Mouse (Mus musculus) CD4-positive, CD25-positive, alpha-beta regulatory T cell, adult 4 months (primary cell): Measurements from ENCODE around the gene Ggps1. TPM values are rescaled to one million over a fixed set of nuclear protein-coding genes. Genes with fewer than 3 reads are reported as not detected.
A peak's percentile ranks its signal among the peaks of the same experiment; 100 is the strongest.
"Not testable (repeated sequence)": the region's sequence is repeated elsewhere in the genome, so short reads cannot be mapped to it uniquely, and the experiment has no call there.

Source experiments
- ATAC-seq: one replicate; pipeline ENCODE4 v1.8.0; 2017
- polyA plus RNA-seq, 2 experiments: library from polyadenylated mRNA; unstranded; fragments of 100-300 nt; shearing (Covaris generic); gene quantifications; one replicate each; pipeline ENCODE4 v1.2.1; 2017

Gene Ggps1
- polyA plus RNA-seq, 2 experiments from 2014 or later: 98.0 to 105 TPM

- ATAC-seq: no peak
Observed at GRCm38 (mm10) chr13:14035875-14036630, 27.2 kb downstream of the Ggps1 start.

- not testable (repeated sequence) for ATAC-seq
Observed at GRCm38 (mm10) chr13:14035352-14035751, 27.9 kb downstream of the Ggps1 start.

GRCm38 (mm10) chr13:14034073-14034348 is 29.3 kb downstream of the Ggps1 start:
- ATAC-seq: no peak

GRCm38 (mm10) chr13:14033309-14034072 is 29.8 kb downstream of the Ggps1 start:
- ATAC-seq: no peak

- ATAC-seq: no peak
Observed at GRCm38 (mm10) chr13:14026154-14026820, 37.0 kb downstream of the Ggps1 start.

- no peak for ATAC-seq
Observed at GRCm38 (mm10) chr13:14025554-14025953, 37.7 kb downstream of the Ggps1 start.

GRCm38 (mm10) chr13:14021417-14021816 is 41.9 kb downstream of the Ggps1 start:
- ATAC-seq: not testable (repeated sequence)

- no peak for ATAC-seq
Observed at GRCm38 (mm10) chr13:14018852-14019251, 44.4 kb downstream of the Ggps1 start.

- no peak for ATAC-seq
Observed at GRCm38 (mm10) chr13:14018283-14018682, 45.0 kb downstream of the Ggps1 start.

GRCm38 (mm10) chr13:14015609-14016008 is 47.7 kb downstream of the Ggps1 start:
- no peak for ATAC-seq

DNA sequence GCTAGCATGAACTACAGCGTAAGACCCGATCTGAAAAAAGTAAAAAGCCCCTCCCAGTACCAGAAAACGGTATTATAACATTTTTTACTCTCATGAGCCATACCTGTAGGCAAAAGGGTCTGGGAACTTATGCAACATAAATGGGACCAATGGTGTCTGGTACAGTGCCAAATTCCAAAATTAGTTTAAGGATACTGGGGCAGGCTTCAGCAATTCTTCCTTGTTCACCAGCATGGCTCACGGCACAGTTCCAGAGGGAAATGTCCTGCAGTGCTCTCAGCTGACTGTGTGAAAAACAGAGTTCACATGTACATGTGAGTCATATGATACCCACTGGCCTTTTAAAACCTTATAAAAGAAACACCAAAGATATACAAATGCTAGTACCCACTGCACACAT is 48.7 kb downstream of the Ggps1 start:
- ATAC-seq: no peak

DNA sequence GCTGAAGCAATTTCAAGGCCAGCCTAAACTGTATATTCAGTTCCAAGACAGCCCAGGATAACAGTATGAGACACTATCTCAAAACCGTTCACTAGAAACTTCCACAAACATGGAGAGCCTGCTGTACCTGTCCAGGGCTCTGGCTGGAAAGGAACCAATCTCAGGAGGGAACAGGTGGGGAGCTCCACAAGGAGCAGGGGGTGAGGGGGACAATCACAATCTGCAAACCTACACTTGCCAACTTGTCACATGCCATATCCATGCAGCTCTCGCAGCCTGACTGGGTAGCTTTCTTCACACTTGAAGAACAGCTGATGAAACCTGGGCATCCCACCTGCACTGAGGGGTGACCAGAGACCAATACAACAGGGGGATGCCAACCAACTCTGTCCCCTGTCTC is 49.3 kb downstream of the Ggps1 start:
- no peak for ATAC-seq

- ATAC-seq: peak; percentile 94
Observed at GRCm38 (mm10) chr13:14011454-14011995, 51.8 kb downstream of the Ggps1 start.

DNA sequence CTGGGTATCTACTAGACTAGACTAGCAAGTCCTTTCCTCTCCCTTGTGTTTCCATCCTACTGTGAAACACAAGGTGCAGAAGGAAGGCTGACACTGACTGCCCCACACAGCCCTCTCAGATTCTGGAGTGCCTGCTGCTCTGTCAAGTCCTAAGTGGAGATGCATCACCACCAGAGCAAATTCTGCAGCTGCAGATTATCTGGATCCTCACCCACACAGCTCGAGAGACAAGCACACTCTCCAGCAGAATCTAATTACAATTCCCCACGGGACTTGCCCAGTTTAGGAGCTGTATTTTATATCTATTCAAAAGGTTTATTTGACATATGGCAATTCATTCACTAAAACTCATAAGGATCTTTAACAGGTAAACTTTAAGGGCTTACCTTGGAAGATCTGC is 57.2 kb downstream of the Ggps1 start:
- ATAC-seq: no peak

DNA sequence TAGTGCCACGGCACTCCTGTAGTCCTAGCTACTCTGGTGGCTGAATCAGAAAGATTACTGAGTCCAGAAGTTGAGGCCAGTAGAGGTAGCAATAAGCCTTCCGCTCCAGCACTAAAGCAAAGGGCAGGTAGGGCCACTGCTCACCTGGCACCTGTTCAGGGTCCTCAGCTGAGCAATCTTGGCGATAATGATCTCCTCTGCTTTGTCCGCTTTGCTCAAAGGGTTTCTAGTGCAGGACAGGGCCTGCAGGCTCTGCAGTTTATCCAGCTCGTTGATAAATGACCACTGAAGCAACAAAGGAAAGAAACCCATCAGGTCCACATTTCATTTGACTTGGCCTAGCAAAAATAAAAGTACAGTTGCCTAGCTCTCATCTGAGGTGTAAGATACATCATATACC is 58.3 kb downstream of the Ggps1 start:
- ATAC-seq: no peak

GRCm38 (mm10) chr13:14004086-14004485 is 59.2 kb downstream of the Ggps1 start:
- ATAC-seq: no peak

DNA sequence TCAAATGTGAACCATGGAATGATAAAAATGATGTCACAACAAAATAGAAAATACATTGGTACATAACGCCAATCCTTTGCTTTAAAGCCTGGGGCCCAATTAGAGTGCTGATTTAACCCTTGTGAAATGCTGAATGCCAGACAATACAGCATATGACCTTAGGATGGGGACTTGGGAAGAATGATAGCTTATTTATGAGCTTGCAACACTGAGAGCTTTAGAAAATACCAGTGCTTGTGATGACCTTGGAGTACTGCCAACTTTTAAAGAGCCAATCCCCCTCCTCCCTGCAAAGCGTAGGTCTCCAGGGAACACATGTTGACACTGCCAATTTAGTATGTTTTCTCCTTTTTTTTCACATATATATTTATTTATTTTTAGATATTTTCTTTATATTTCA is 60.6 kb downstream of the Ggps1 start:
- ATAC-seq: no peak

Other genes with a start within 250 kb of the Ggps1 start
- 10 to 100 TPM; 14.0 to 15.9 TPM for gene B3galnt2, start 109.0 kb downstream of the Ggps1 start, polyA plus RNA-seq
- 100 to 1,000 TPM in 1 of 2 experiments, 10 to 100 TPM in 1; 88.9 to 110 TPM for gene Tbce, start 23.9 kb downstream of the Ggps1 start, polyA plus RNA-seq
- 10 to 100 TPM; 56.3 to 76.4 TPM for gene Arid4b, start 256 bp downstream of the Ggps1 start, polyA plus RNA-seq